Mouse (Mus musculus): Measurements from ENCODE around the gene Epn2. TPM values are rescaled to one million over a fixed set of nuclear protein-coding genes. Genes with fewer than 3 reads are reported as not detected.

Gene Epn2
- polyA plus RNA-seq, 1 experiment from 2014 or later = 25.5 TPM

DNA sequence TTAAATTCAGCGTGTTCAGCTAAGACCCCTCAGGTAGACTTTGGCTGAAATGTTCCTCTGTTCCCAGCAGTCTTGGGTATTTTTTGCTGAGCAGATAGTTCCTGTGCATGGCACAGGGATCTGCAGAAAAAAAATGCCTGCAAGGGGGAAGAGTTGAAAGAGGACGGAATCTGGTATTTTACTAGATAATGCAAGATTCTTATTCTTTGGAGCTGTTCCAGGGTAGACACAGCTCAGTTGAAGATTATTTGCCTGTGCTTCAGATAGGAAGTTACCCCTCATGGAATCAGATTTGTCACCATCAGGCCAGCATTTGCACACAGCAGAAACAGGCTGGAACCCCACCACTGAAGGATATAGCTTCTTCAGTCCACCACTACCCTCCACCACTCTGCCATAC lies 84.0 kb downstream of the Epn2 start:
- Histone ChIP-seq H3K4me3 (replicated peaks) (no peak overlapping the region), H3K27ac (peak overlapping the region; percentile 95; the same call in 1 of the 2 replicates), H3K4me1 (peaks cover 18% of the 10 kb centered on the region), H3K9ac (no peak overlapping the region), H3K9me3 (replicated peaks) (no peaks in the 10 kb centered on the region), H3K36me3 (peaks cover 24% of the 10 kb centered on the region), H3K4me2 (no peak overlapping the region), H3K27me3 (no peaks in the 10 kb centered on the region)
- 86% methylated on average over 2 of the region's 2 CpGs for WGBS
- no peak for ATAC-seq (replicated peaks; ENCODE audit: low FRiP score)

DNA sequence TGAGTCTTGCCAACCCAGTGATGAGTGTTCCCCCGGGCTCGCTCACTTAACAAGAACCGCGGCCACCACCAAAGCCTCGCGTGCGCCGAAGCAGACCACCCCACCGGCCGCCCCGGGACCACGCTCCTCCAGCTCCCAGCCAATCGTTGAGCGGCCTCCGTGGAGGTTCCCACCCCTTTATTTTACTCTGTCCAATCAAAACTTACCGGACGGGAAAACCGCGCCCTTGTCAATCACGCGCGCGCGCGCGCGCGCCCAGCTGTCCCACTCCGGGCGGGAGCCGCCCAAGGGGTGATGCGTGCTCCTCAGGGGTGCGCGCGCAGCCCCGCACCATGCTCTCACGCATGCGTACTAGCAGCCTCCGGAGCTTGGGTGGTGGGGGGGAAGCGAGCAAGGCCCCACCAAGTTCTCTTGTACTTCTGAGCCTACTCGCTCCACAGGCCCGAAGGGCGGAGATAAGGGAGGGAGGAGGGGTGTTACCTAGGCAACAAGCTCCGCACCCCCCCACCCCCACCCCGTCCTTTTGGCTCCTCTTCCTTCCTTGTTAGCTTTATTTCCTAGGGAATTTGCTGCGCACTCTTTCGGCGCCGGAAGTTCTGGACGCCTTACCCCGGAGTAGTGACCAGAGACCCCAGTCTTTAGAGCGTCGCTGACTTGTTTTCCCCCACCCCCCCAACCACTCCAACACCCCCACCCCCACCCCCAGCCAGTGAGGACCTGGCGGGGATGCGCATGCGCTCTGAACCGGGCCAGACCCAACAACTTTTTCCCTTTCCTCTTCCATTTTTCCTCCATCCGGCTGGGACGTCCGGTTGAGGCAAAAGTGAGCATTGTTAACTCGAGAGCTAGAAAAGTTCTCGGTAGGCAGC lies 85.1 kb downstream of the Epn2 start, which contains the start of gene Mapk7:
Gene Mapk7, minus strand, starts transcription at position 278 of the 869 bp plus-strand sequence.
- ATAC-seq (replicated peaks; ENCODE audit: low FRiP score) = peak; percentile 96
- Histone ChIP-seq H3K4me2 (peak within 1 kb of the TSS; percentile 71), H3K9ac (peak within 1 kb of the TSS; percentile 79), H3K4me1 (peaks cover 30% of the 10 kb centered on the region), H3K27me3 (no peaks in the 10 kb centered on the region), H3K36me3 (peaks cover 36% of the 10 kb centered on the region), H3K4me3 (replicated peaks) (peak within 1 kb of the TSS; percentile 74), H3K27ac (peak within 1 kb of the TSS; percentile 95), H3K9me3 (replicated peaks) (no peaks in the 10 kb centered on the region)
- under 1% methylated on average over 62 of the region's 62 CpGs for WGBS

DNA sequence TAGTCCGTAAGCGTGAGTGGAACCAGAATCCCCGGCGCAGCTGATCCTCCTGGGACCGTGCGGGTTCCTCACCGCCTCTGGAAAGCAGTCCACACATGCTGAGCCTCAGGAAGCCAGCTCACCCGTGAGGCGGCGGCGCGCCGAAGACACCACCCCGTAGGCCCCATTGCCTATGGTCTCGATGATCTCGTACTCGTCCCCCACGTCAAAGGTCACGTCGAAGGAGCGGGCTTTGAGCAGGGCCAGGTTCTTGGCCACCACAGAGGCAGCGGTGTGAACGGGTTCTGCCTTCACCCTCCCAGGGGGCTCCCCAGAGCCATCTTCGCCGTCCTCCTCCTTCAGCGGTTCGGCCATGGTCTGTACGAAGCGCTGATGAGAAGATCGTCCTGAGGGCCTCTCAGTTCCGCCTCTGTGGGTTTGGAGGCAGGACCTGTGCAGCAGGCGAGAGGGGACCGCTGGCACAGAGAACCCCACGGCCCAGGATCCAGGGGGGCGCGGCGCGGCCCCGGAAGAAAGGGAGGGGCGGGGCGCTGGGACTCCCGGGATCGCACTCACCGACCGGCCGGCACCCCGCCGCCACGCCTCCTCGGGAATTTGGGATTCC lies 85.9 kb downstream of the Epn2 start:
- peaks cover 30% of the 10 kb centered on the region for H3K4me1 ChIP-seq
- peak overlapping the region; percentile 71 for H3K4me2 ChIP-seq
- ATAC-seq (replicated peaks; ENCODE audit: low FRiP score) = peak; percentile 65
- no peaks in the 10 kb centered on the region for H3K9me3 ChIP-seq (replicated peaks)
- H3K4me3 ChIP-seq (replicated peaks) = peak overlapping the region; percentile 74
- H3K9ac ChIP-seq = peak overlapping the region; percentile 79
- H3K27ac ChIP-seq = peak overlapping the region; percentile 93
- no peaks in the 10 kb centered on the region for H3K27me3 ChIP-seq
- H3K36me3 ChIP-seq = peaks cover 43% of the 10 kb centered on the region
- under 1% methylated on average over 46 of the region's 50 CpGs for WGBS

DNA sequence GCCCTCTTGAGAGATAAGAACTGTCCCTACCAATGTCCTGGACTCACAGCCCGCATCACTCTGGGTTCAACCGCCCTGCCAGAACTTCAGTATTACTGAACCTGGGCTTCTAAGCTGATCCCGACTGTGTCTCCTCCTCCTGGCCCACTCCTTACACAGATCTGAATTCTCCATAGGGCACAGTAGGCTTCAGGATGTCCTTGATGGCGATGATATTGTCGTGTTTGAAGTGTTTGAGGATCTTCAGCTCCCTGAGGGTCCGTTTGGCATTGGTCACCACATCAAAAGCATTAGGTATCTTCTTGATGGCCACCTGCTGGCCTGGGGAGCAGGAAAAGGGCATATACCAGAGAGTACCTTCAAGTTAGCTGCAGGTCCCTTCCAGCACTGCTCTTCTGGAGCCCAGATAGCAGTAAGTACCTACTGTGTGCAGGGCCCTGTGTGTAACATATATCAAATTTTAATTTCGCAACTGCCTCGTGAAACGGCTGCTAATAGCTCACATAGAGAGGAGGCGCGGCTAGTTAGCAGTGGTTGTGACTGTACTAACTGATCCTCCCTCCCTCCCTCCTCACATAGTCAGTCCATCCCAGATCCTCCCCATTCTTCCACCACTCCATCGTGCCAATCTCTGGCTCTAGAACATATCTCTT lies 86.6 kb downstream of the Epn2 start:
- H3K9ac ChIP-seq = peak overlapping the region; percentile 79
- 67% methylated on average over 12 of the region's 12 CpGs for WGBS
- H3K4me3 ChIP-seq (replicated peaks) = peak overlapping the region; percentile 74
- peaks cover 34% of the 10 kb centered on the region for H3K4me1 ChIP-seq
- H3K36me3 ChIP-seq = peaks cover 51% of the 10 kb centered on the region
- H3K9me3 ChIP-seq (replicated peaks) = no peaks in the 10 kb centered on the region
- no peak for ATAC-seq (replicated peaks; ENCODE audit: low FRiP score)
- no peaks in the 10 kb centered on the region for H3K27me3 ChIP-seq
- peak overlapping the region; percentile 71 for H3K4me2 ChIP-seq
- no peak overlapping the region for H3K27ac ChIP-seq

DNA sequence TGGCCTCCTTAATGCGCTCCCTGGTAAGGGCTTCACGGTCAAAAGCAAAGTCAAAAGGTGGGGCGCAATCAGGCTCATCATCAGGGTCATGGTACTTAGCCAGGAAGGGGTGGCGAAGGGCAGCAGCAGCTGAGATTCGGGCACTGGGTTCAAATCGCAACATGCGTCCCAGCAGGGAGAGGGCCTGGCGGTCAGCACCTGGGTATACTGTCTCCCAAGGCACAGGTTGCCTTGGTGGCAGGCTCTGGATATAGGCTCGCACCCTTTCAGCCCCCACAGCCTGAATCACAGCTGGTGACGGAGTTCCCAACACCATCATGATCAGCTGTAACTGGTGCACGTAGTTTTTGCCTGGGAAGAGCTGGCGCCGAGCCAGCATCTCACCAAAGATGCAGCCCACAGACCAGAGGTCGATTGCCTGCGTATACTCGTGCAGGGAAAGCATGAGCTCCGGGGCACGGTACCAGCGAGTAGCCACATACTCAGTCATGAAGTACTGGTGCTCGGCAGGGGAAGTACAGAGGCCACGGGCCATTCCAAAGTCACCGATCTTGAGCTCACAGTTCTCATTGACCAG lies 88.5 kb downstream of the Epn2 start:
- no peak overlapping the region for H3K9ac ChIP-seq
- H3K4me3 ChIP-seq (replicated peaks) = no peak overlapping the region
- H3K36me3 ChIP-seq = peaks cover 53% of the 10 kb centered on the region
- peaks cover 53% of the 10 kb centered on the region for H3K4me1 ChIP-seq
- H3K27ac ChIP-seq = no peak overlapping the region
- no peak for ATAC-seq (replicated peaks; ENCODE audit: low FRiP score)
- WGBS = 89% methylated on average over 22 of the region's 22 CpGs
- H3K9me3 ChIP-seq (replicated peaks) = no peaks in the 10 kb centered on the region
- H3K27me3 ChIP-seq = no peaks in the 10 kb centered on the region
- no peak overlapping the region for H3K4me2 ChIP-seq

DNA sequence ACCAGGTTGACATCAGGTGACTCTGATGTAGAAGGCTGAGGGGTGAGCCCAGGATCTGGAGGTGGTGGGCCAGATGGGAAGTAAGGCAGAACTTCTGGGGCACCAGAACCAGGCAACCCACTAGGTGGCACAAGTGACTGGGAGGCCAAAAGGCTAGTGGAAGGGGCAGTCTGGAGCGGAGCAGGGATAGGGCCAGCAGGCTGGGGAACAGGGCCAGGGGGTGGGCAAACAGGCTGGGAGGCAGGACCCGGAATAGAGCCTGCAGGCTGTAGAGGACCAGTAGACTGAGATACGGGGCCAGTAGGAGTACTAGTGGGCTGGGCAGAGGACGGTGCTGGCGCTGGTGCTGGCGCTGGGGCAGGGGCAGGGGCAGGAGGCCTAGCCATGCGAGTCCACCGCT lies 89.6 kb downstream of the Epn2 start:
- Histone ChIP-seq H3K4me2 (no peak overlapping the region), H3K9me3 (replicated peaks) (no peaks in the 10 kb centered on the region), H3K36me3 (peaks cover 53% of the 10 kb centered on the region), H3K4me3 (replicated peaks) (no peak overlapping the region), H3K27me3 (no peaks in the 10 kb centered on the region), H3K27ac (no peak overlapping the region), H3K9ac (no peak overlapping the region), H3K4me1 (peaks cover 60% of the 10 kb centered on the region)
- ATAC-seq (replicated peaks; ENCODE audit: low FRiP score) = no peak
- WGBS = 90% methylated on average over 8 of the region's 8 CpGs

DNA sequence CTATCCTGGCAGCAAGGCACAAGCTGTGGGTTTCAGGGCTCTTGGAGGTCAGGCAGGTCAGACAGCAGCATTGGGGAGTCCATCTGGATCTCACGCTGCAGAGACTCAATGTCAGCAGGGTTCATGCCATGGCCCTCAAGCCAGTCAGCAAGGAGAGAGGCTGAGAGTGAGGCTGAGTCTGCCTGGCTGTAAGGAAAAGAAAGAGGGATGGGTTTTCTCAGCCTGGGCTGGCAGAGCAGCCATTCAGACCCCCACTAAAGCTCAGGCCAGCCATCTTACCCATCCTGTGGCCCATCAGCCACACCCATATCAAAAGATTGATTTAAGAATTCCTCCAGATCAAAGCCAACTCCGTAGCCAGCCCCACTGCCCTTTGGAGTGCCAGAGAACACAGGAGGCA lies 90.4 kb downstream of the Epn2 start:
- Histone ChIP-seq H3K27ac (no peak overlapping the region), H3K9me3 (replicated peaks) (no peaks in the 10 kb centered on the region), H3K4me1 (peaks cover 67% of the 10 kb centered on the region), H3K36me3 (peaks cover 53% of the 10 kb centered on the region), H3K4me2 (no peak overlapping the region), H3K4me3 (replicated peaks) (no peak overlapping the region), H3K9ac (no peak overlapping the region), H3K27me3 (no peaks in the 10 kb centered on the region)
- ATAC-seq (replicated peaks; ENCODE audit: low FRiP score) = no peak
- WGBS = 72% methylated on average over 2 of the region's 2 CpGs

DNA sequence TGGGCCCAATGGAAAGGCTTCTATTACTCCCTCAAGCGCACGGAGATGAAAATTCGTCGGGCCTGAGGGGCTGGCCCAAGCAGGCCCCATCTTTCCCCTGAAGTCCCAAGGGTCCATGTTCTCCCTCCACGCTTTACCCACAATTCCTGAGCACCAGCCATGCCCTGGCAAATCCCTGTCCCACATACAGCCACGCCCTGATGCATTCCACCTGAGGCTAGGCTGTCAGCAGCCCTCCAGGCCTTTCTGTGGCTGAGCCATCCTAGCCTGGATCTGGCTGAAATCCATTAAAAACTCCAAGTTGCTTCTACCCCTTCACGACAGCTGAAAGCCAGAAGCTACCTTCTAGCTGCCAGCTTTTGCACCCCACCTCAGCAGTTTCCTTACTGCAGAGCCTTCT lies 91.6 kb downstream of the Epn2 start:
- H3K36me3 ChIP-seq = peaks cover 53% of the 10 kb centered on the region
- no peak for ATAC-seq (replicated peaks; ENCODE audit: low FRiP score)
- H3K4me2 ChIP-seq = no peak overlapping the region
- peaks cover 73% of the 10 kb centered on the region for H3K4me1 ChIP-seq
- H3K27me3 ChIP-seq = no peaks in the 10 kb centered on the region
- no peaks in the 10 kb centered on the region for H3K9me3 ChIP-seq (replicated peaks)
- H3K27ac ChIP-seq = peak overlapping the region; percentile 97; the same call in 1 of the 2 replicates
- no peak overlapping the region for H3K4me3 ChIP-seq (replicated peaks)
- H3K9ac ChIP-seq = no peak overlapping the region
- 87% methylated on average over 7 of the region's 7 CpGs for WGBS

DNA sequence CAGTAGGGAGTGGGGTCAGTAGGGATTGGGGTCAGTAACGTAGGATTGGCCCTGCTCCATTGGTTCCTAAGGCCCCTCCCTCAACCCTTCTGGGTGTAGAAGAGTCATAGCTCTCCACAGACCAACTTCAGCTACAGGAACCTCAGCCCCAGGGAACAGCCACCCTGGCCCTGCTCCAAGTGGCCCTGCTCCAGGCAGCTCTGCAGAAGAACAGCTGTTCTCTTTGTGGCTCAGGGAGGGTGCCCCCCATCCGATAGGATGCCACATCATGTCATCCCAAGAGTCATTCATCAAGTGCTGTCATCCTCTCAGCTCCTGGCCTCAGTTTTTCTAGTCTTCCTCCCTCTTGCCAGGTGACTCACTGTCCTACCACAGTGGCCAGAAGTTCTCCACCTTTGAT lies 92.1 kb downstream of the Epn2 start:
- Histone ChIP-seq H3K9ac (no peak overlapping the region), H3K9me3 (replicated peaks) (no peaks in the 10 kb centered on the region), H3K4me2 (peak overlapping the region; percentile 58), H3K4me3 (replicated peaks) (no peak overlapping the region), H3K27me3 (no peaks in the 10 kb centered on the region), H3K36me3 (peaks cover 47% of the 10 kb centered on the region), H3K4me1 (peaks cover 67% of the 10 kb centered on the region), H3K27ac (0 out of 2 replicates have a peak overlapping the region, but pooled peaks have one; percentile 97)
- 17% methylated on average over 2 of the region's 2 CpGs for WGBS
- ATAC-seq (replicated peaks; ENCODE audit: low FRiP score) = no peak

DNA sequence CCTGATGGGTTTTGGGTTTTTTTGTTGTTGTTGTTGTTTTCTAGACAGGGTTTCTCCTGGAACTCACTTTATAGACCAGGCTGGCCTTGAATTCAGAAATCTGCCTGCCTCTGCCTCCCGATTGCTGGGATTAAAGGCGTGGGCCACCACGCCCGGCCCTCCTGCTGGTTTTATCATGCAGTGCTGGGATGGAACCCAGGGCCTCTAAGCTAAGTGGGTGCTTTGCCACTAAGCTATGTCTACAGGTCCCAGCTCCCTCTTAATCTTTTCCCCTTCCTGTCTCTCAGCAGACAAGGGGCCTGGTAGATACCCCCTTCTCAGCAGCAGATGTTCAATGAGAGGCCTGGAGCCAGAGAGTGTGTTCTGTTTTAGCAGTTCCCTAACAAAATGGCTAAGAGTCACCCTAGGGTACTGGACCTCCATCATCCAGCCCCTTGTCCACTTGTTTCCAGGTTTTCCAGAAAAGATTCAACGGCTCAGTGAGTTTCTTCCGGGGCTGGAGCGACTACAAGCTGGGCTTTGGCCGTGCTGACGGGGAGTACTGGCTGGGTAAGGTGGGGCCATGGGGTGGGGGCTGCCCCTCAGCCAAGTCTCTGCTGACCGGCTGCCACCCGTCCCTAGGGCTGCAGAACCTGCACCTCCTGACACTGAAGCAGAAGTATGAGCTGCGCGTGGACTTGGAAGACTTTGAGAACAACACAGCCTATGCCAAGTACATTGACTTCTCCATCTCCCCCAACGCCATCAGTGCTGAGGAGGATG lies 92.8 kb downstream of the Epn2 start:
- H3K27ac ChIP-seq = peak overlapping the region; percentile 97
- H3K4me2 ChIP-seq = peak overlapping the region; percentile 58
- H3K27me3 ChIP-seq = no peaks in the 10 kb centered on the region
- peaks cover 69% of the 10 kb centered on the region for H3K4me1 ChIP-seq
- WGBS = 61% methylated on average over 14 of the region's 14 CpGs
- H3K9ac ChIP-seq = no peak overlapping the region; the same call in 1 of the 2 replicates
- no peak for ATAC-seq (replicated peaks; ENCODE audit: low FRiP score)
- H3K9me3 ChIP-seq (replicated peaks) = no peaks in the 10 kb centered on the region
- peak overlapping the region; percentile 40 for H3K4me3 ChIP-seq (replicated peaks)
- H3K36me3 ChIP-seq = peaks cover 40% of the 10 kb centered on the region

Data from kidney, embryonic 15.5 days (tissue).